14 mouse cellular contexts compared by ENCODE assay signal in genomic region chr13:56500132-56500531, GRCm38 (mm10). TPM values are rescaled to one million over a fixed set of nuclear protein-coding genes. Genes with fewer than 3 reads are reported as not detected.
DNase-seq lines count a peak whose midpoint lies in the region; ATAC-seq lines count a peak whose summit lies in the region.
"Had no signal": no experiment of that assay in that cellular context is flagged by ENCODE, and none has a peak within 500 bp of the region (broad histone marks: within the 10 kb centered on the region; RNA-seq: fewer than 3 reads in every experiment).

No protein-coding gene starts in this region.

- H3K4me3 ChIP-seq in limb, embryonic 11.5 days (ENCODE audit: low read depth, low read length) = no peak overlapping the region
- H3K4me3 ChIP-seq in limb, embryonic 10.5 days = no peak overlapping the region
- H3K4me3 ChIP-seq: limb, embryonic 12.5 days had no signal

- ATAC-seq in limb, embryonic 11.5 days (ENCODE audit: insufficient number of reproducible peaks, low FRiP score, low TSS enrichment, low read depth) = no peak

- H3K4me2 ChIP-seq in limb, embryonic 11.5 days (ENCODE audit: low read depth, severe bottlenecking) = no peak overlapping the region
- H3K4me2 ChIP-seq: limb, embryonic 12.5 days had no signal

- no peak overlapping the region for H3K27ac ChIP-seq in limb, embryonic 11.5 days (replicated peaks; ENCODE audit: low read depth, low read length)
- H3K27ac ChIP-seq in limb, embryonic 10.5 days = no peak overlapping the region
- H3K27ac ChIP-seq: limb, embryonic 12.5 days had no signal

- intact Hi-C loops in left cerebral cortex, postnatal 10 days (cut with DNase I) = no loop called here

- no peaks in the 10 kb centered on the region for H3K27me3 ChIP-seq in limb, embryonic 11.5 days (ENCODE audit: control insufficient read depth, insufficient read depth, low read length)
- H3K27me3 ChIP-seq in limb, embryonic 10.5 days (ENCODE audit: low read depth, poor library complexity, severe bottlenecking) = no peaks in the 10 kb centered on the region
- H3K27me3 ChIP-seq: limb, embryonic 12.5 days had no signal

- no peaks in the 10 kb centered on the region for H3K36me3 ChIP-seq in limb, embryonic 11.5 days (ENCODE audit: control insufficient read depth, insufficient read depth, low read length)
- H3K36me3 ChIP-seq in limb, embryonic 10.5 days = no peaks in the 10 kb centered on the region
- H3K36me3 ChIP-seq: limb, embryonic 12.5 days had no signal

- WGBS in limb, embryonic 11.5 days = 76% methylated on average over 3 of the region's 3 CpGs
- WGBS in limb, embryonic 10.5 days = 74% methylated on average over 3 of the region's 3 CpGs

- no peaks in the 10 kb centered on the region for H3K9me3 ChIP-seq in limb, embryonic 11.5 days (ENCODE audit: control insufficient read depth, low read length)
- no peaks in the 10 kb centered on the region for H3K9me3 ChIP-seq in limb, embryonic 10.5 days (replicated peaks)
- H3K9me3 ChIP-seq: limb, embryonic 12.5 days had no signal

- no peak overlapping the region for H3K9ac ChIP-seq in limb, embryonic 11.5 days (ENCODE audit: low read length)
- H3K9ac ChIP-seq: limb, embryonic 12.5 days had no signal

- H3K4me1 ChIP-seq in limb, embryonic 11.5 days (ENCODE audit: control insufficient read depth, insufficient read depth, low read length) = no peaks in the 10 kb centered on the region
- H3K4me1 ChIP-seq in limb, embryonic 10.5 days = no peaks in the 10 kb centered on the region
- H3K4me1 ChIP-seq: limb, embryonic 12.5 days had no signal

- DNase-seq in embryo, embryonic 10 days (ENCODE audit: low spot score) = peak; percentile 44
- no peak for DNase-seq in embryo, embryonic 9.5 days (ENCODE audit: extremely low spot score)
- DNase-seq in limb, embryonic 11.5 days (ENCODE audit: low spot score) = peak; percentile 21
- DNase-seq in limb, embryonic 10.5 days (ENCODE audit: low spot score) = no peak
- peak; percentile 37 for DNase-seq in ZHBTc4 (ENCODE audit: low read depth, low spot score)
- peak; percentile 16 for DNase-seq in kidney, postnatal 14 days
- DNase-seq in left cerebral cortex, postnatal 10 days (ENCODE audit: extremely low spot score in 1 of 2, low spot score in 2 of 2) = no peak
- DNase-seq in urinary bladder, postnatal 36 days (ENCODE audit: low spot score in 2 of 2) = no peak
- DNase-seq: cerebellum, adult 11-12 months had no signal

RNA-seq across cellular contexts. Expression of gene Il9, which starts 18.1 kb away (rescaled TPM):
- polyA plus RNA-seq in limb, embryonic 11.5 days (2014; fragmentation: Nextera tagmentation; extraction: Ambion mirVana) = not detected in 2 replicates
- polyA plus RNA-seq in limb, embryonic 10.5 days (2016; fragmentation: Nextera tagmentation; extraction: Ambion mirVana) = not detected in 2 replicates
- total RNA-seq in left cerebral cortex, postnatal 10 days (2021) = not detected
- total RNA-seq: gastrocnemius, adult 8-10 months; hematopoietic stem cell, adult 5-6 weeks had no signal
- polyA plus RNA-seq: large intestine, adult 2 months; limb, embryonic 12.5 days; lung, embryonic 16.5 days had no signal

RNA-seq across cellular contexts. Expression of gene Fbxl21, which starts 22.1 kb away (rescaled TPM):
- 1.5 and 2.0 TPM in 2 replicates for polyA plus RNA-seq in limb, embryonic 11.5 days (2014; fragmentation: Nextera tagmentation; extraction: Ambion mirVana)
- polyA plus RNA-seq in limb, embryonic 10.5 days (2016; fragmentation: Nextera tagmentation; extraction: Ambion mirVana) = 1.1 and 1.4 TPM in 2 replicates
- 1 to 10 TPM; 3.8 to 4.2 TPM for total RNA-seq in left cerebral cortex, postnatal 10 days (2021)

RNA-seq across cellular contexts. Expression of gene Lect2, which starts 48.2 kb away (rescaled TPM):
- not detected in 2 replicates for polyA plus RNA-seq in limb, embryonic 11.5 days (2014; fragmentation: Nextera tagmentation; extraction: Ambion mirVana)
- polyA plus RNA-seq in limb, embryonic 10.5 days (2016; fragmentation: Nextera tagmentation; extraction: Ambion mirVana) = not detected in 2 replicates
- not detected for total RNA-seq in left cerebral cortex, postnatal 10 days (2021)
- total RNA-seq: gastrocnemius, adult 8-10 months; hematopoietic stem cell, adult 5-6 weeks had no signal
- polyA plus RNA-seq: limb, embryonic 12.5 days; lung, embryonic 16.5 days had no signal

Comparison
In these comparisons a context has a peak if more than half of its experiments do, and no peak if none do; other contexts are left out.
1. DNase-seq: peak in embryo, embryonic 10 days (single experiment), limb, embryonic 11.5 days (single experiment), ZHBTc4 (single experiment) and kidney, postnatal 14 days (single experiment); none in embryo, embryonic 9.5 days (single experiment), limb, embryonic 10.5 days (single experiment), left cerebral cortex, postnatal 10 days (0 of 2) and urinary bladder, postnatal 36 days (0 of 2).